Mouse (Mus musculus) liver, embryonic 15.5 days (tissue): Measurements from ENCODE around the gene Cers1. TPM values are rescaled to one million over a fixed set of nuclear protein-coding genes. Genes with fewer than 3 reads are reported as not detected.
A peak's percentile ranks its signal among the peaks of the same experiment; 100 is the strongest.

ENCODE experiments used
- ATAC-seq: fragments of 200-750 bp; cut with Nextera tagmentation; 2 replicates; pipeline ENCODE4 v1.8.0; 2017; ENCODE audit warnings: moderate number of reproducible peaks, mild to moderate bottlenecking, moderate library complexity; ENCODE audit not compliant: insufficient read depth
- H3K27ac ChIP-seq: fragments of 300-500 bp; sonication (generic); replicated peaks from 2 replicates; pipeline ENCODE4 v1.5.1; 2015; ENCODE audit warnings: mild to moderate bottlenecking, inconsistent platforms
- H3K27me3 ChIP-seq: fragments of 300-500 bp; sonication (generic); 2 replicates; pipeline ENCODE4 v1.6.1; 2015; ENCODE audit warnings: mild to moderate bottlenecking, inconsistent platforms
- H3K36me3 ChIP-seq: fragments of 300-500 bp; sonication (generic); replicated peaks from 2 replicates; pipeline ENCODE4 v1.6.1; 2015; ENCODE audit warnings: moderate library complexity, mild to moderate bottlenecking, inconsistent platforms
- H3K4me1 ChIP-seq: fragments of 300-500 bp; sonication (generic); replicated peaks from 2 replicates; pipeline ENCODE4 v1.6.1; 2015; ENCODE audit warnings: inconsistent platforms
- H3K4me2 ChIP-seq: fragments of 300-500 bp; sonication (generic); 2 replicates; pipeline ENCODE4 v1.6.1; 2015; ENCODE audit warnings: moderate library complexity, mild to moderate bottlenecking, inconsistent platforms
- H3K4me3 ChIP-seq: fragments of 300-500 bp; sonication (generic); replicated peaks from 2 replicates; pipeline ENCODE4 v1.5.1; 2015; ENCODE audit warnings: mild to moderate bottlenecking, inconsistent platforms
- H3K9ac ChIP-seq: fragments of 300-500 bp; sonication (generic); 2 replicates; pipeline ENCODE4 v1.6.1; 2015; ENCODE audit warnings: moderate library complexity, mild to moderate bottlenecking, inconsistent platforms
- H3K9me3 ChIP-seq: fragments of 300-500 bp; sonication (generic); replicated peaks from 2 replicates; pipeline ENCODE4 v1.6.1; 2016; ENCODE audit warnings: inconsistent platforms
- WGBS: fragments of 180-500 bp; shearing (Covaris S2); methylation state at CpG from one replicate; pipeline ENCODE4 v1.1.7; 2015; ENCODE audit warnings: mixed read lengths; ENCODE audit not compliant: insufficient replicate concordance; 5-methylcytosine and 5-hydroxymethylcytosine counted together
- polyA plus RNA-seq: library from polyadenylated mRNA; unstranded; fragments of >200 nt; fragmentation: Nextera tagmentation; extraction: Ambion mirVana; gene quantifications from 2 replicates; pipeline ENCODE4 v1.2.1, GENCODE M21; 2015

Gene Cers1
- polyA plus RNA-seq, 1 experiment from 2014 or later = 0.25 TPM

- no peak for ATAC-seq
- H3K27me3 ChIP-seq = peaks cover 14% of the 10 kb centered on the region
- 86% methylated on average over 6 of the region's 6 CpGs for WGBS
These were observed 17.3 kb downstream of the Cers1 start for GRCm38 (mm10) chr8:70332878-70333202.

GRCm38 (mm10) chr8:70338931-70339330, 23.4 kb downstream of the Cers1 start:
- WGBS = 87% methylated on average over 7 of the region's 7 CpGs
- no peak overlapping the region for H3K27ac ChIP-seq
- no peak overlapping the region for H3K4me2 ChIP-seq
- H3K36me3 ChIP-seq = peaks cover 100% of the 10 kb centered on the region
- ATAC-seq = no peak
- no peak overlapping the region for H3K9ac ChIP-seq
- H3K4me3 ChIP-seq = no peak overlapping the region
- H3K27me3 ChIP-seq = no peaks in the 10 kb centered on the region
- H3K9me3 ChIP-seq = no peaks in the 10 kb centered on the region
- peaks cover 2% of the 10 kb centered on the region; the same call in 1 of the 2 replicates for H3K4me1 ChIP-seq

More at GRCm38 (mm10) chr8:70332878-70333202, 17.3 kb downstream of the Cers1 start:
- Histone ChIP-seq H3K36me3 (peaks cover 74% of the 10 kb centered on the region), H3K27ac (no peak overlapping the region), H3K4me1 (peaks cover 41% of the 10 kb centered on the region), H3K4me2 (no peak overlapping the region), H3K9ac (no peak overlapping the region), H3K4me3 (no peak overlapping the region), H3K9me3 (no peaks in the 10 kb centered on the region)

GRCm38 (mm10) chr8:70340659-70341058, 25.1 kb downstream of the Cers1 start:
- ATAC-seq = no peak
- Histone ChIP-seq H3K9me3 (no peaks in the 10 kb centered on the region), H3K9ac (no peak overlapping the region), H3K4me3 (no peak overlapping the region), H3K27ac (no peak overlapping the region), H3K27me3 (no peaks in the 10 kb centered on the region), H3K4me2 (no peak overlapping the region), H3K36me3 (peaks cover 90% of the 10 kb centered on the region), H3K4me1 (peaks cover 18% of the 10 kb centered on the region)
- 91% methylated on average over 7 of the region's 7 CpGs for WGBS

GRCm38 (mm10) chr8:70342007-70342406, 26.4 kb downstream of the Cers1 start:
- H3K36me3 ChIP-seq = peaks cover 90% of the 10 kb centered on the region
- no peak overlapping the region for H3K9ac ChIP-seq
- H3K27me3 ChIP-seq = no peaks in the 10 kb centered on the region
- H3K27ac ChIP-seq = no peak overlapping the region
- no peaks in the 10 kb centered on the region for H3K9me3 ChIP-seq
- H3K4me1 ChIP-seq = peaks cover 30% of the 10 kb centered on the region
- no peak overlapping the region for H3K4me2 ChIP-seq
- no peak for ATAC-seq
- no peak overlapping the region for H3K4me3 ChIP-seq
- 79% methylated on average over 14 of the region's 14 CpGs for WGBS

GRCm38 (mm10) chr8:70343076-70343475, 27.5 kb downstream of the Cers1 start:
- no peaks in the 10 kb centered on the region for H3K27me3 ChIP-seq
- WGBS = 86% methylated on average over 7 of the region's 7 CpGs
- ATAC-seq = no peak
- H3K27ac ChIP-seq = no peak overlapping the region
- no peak overlapping the region for H3K9ac ChIP-seq
- H3K4me1 ChIP-seq = peaks cover 40% of the 10 kb centered on the region
- H3K4me2 ChIP-seq = no peak overlapping the region
- no peak overlapping the region for H3K4me3 ChIP-seq
- H3K9me3 ChIP-seq = no peaks in the 10 kb centered on the region
- H3K36me3 ChIP-seq = peaks cover 90% of the 10 kb centered on the region

GRCm38 (mm10) chr8:70343696-70344095, 28.1 kb downstream of the Cers1 start:
- Histone ChIP-seq H3K27me3 (no peaks in the 10 kb centered on the region), H3K9me3 (no peaks in the 10 kb centered on the region), H3K4me3 (no peak overlapping the region), H3K27ac (no peak overlapping the region), H3K36me3 (peaks cover 90% of the 10 kb centered on the region), H3K4me1 (peaks cover 46% of the 10 kb centered on the region), H3K9ac (no peak overlapping the region), H3K4me2 (no peak overlapping the region)
- no peak for ATAC-seq
- 63% methylated on average over 6 of the region's 6 CpGs for WGBS

GRCm38 (mm10) chr8:70344279-70344678, 28.7 kb downstream of the Cers1 start:
- H3K27ac ChIP-seq = peak overlapping the region; percentile 4; the same call in 1 of the 2 replicates
- H3K9me3 ChIP-seq = no peaks in the 10 kb centered on the region
- H3K4me1 ChIP-seq = peaks cover 52% of the 10 kb centered on the region
- no peak overlapping the region for H3K4me3 ChIP-seq
- no peak overlapping the region for H3K4me2 ChIP-seq
- no peaks in the 10 kb centered on the region for H3K27me3 ChIP-seq
- H3K36me3 ChIP-seq = peaks cover 90% of the 10 kb centered on the region
- 76% methylated on average over 2 of the region's 2 CpGs for WGBS
- no peak overlapping the region for H3K9ac ChIP-seq
- ATAC-seq = no peak

- peaks cover 75% of the 10 kb centered on the region for H3K36me3 ChIP-seq
- no peak for ATAC-seq
- H3K4me3 ChIP-seq = no peak overlapping the region
- WGBS = 80% methylated on average over 4 of the region's 4 CpGs
- no peak overlapping the region for H3K4me2 ChIP-seq
- peaks cover 84% of the 10 kb centered on the region for H3K4me1 ChIP-seq
- H3K9me3 ChIP-seq = no peaks in the 10 kb centered on the region
- H3K27me3 ChIP-seq = no peaks in the 10 kb centered on the region
- H3K27ac ChIP-seq = no peak overlapping the region
- H3K9ac ChIP-seq = no peak overlapping the region
These were observed 31.9 kb downstream of the Cers1 start for GRCm38 (mm10) chr8:70347443-70347842.

- H3K4me3 ChIP-seq = no peak overlapping the region
- ATAC-seq = no peak
- 56% methylated on average over 1 of the region's 1 CpGs for WGBS
- no peaks in the 10 kb centered on the region for H3K27me3 ChIP-seq
- no peaks in the 10 kb centered on the region for H3K9me3 ChIP-seq
- H3K4me1 ChIP-seq = peaks cover 85% of the 10 kb centered on the region
- 0 out of 2 replicates have a peak overlapping the region, but pooled peaks have one; percentile 19 for H3K4me2 ChIP-seq
- 0 out of 2 replicates have a peak overlapping the region, but pooled peaks have one; percentile 51 for H3K27ac ChIP-seq
- H3K36me3 ChIP-seq = peaks cover 70% of the 10 kb centered on the region
- no peak overlapping the region for H3K9ac ChIP-seq
These were observed 32.4 kb downstream of the Cers1 start for GRCm38 (mm10) chr8:70347860-70348420.

GRCm38 (mm10) chr8:70351035-70351999, 35.7 kb downstream of the Cers1 start:
- ATAC-seq = no peak
- Histone ChIP-seq H3K4me2 (peak overlapping the region; percentile 95), H3K27ac (peak overlapping the region; percentile 96), H3K36me3 (peaks cover 46% of the 10 kb centered on the region), H3K4me3 (peak overlapping the region; percentile 89), H3K4me1 (peaks cover 90% of the 10 kb centered on the region), H3K9me3 (no peaks in the 10 kb centered on the region), H3K9ac (peak overlapping the region; percentile 98), H3K27me3 (no peaks in the 10 kb centered on the region)
- 38% methylated on average over 15 of the region's 15 CpGs for WGBS

- Histone ChIP-seq H3K4me1 (peaks cover 91% of the 10 kb centered on the region), H3K27ac (peak overlapping the region; percentile 96), H3K9me3 (no peaks in the 10 kb centered on the region), H3K27me3 (no peaks in the 10 kb centered on the region), H3K36me3 (peaks cover 39% of the 10 kb centered on the region), H3K4me2 (peak overlapping the region; percentile 95), H3K4me3 (peak overlapping the region; percentile 89), H3K9ac (peak overlapping the region; percentile 98)
- WGBS = 14% methylated on average over 3 of the region's 3 CpGs
- ATAC-seq = no peak
These were observed 36.4 kb downstream of the Cers1 start for GRCm38 (mm10) chr8:70352000-70352384.
